Mouse (Mus musculus): ENCODE data around the gene Col4a3bp.
A peak's percentile ranks its signal among the peaks of the same experiment; 100 is the strongest.

Col4a3bp gene

GRCm38 (mm10) chr13:96541381-96541780, 1.0 kb upstream of the Col4a3bp start:
- DNase-seq (ENCODE audit: low read depth, low spot score) = peak; percentile 41

- peak; percentile 68 for DNase-seq (ENCODE audit: low read depth, low spot score)
Measured at GRCm38 (mm10) chr13:96542901-96543891, 778 bp downstream of the Col4a3bp start.

GRCm38 (mm10) chr13:96544506-96544905, 2.1 kb downstream of the Col4a3bp start:
- DNase-seq (ENCODE audit: low read depth, low spot score) = peak; percentile 60

GRCm38 (mm10) chr13:96547250-96547649, 4.8 kb downstream of the Col4a3bp start:
- DNase-seq (ENCODE audit: low read depth, low spot score) = no peak

GRCm38 (mm10) chr13:96547941-96548340, 5.5 kb downstream of the Col4a3bp start:
- peak; percentile 37 for DNase-seq (ENCODE audit: low read depth, low spot score)

- DNase-seq (ENCODE audit: low read depth, low spot score) = no peak
Measured at GRCm38 (mm10) chr13:96555099-96555498, 12.7 kb downstream of the Col4a3bp start.

- no peak for DNase-seq (ENCODE audit: low read depth, low spot score)
Measured at GRCm38 (mm10) chr13:96567977-96568376, 25.6 kb downstream of the Col4a3bp start.

- DNase-seq (ENCODE audit: low read depth, low spot score) = no peak
Measured at GRCm38 (mm10) chr13:96570313-96571015, 28.0 kb downstream of the Col4a3bp start.

- DNase-seq (ENCODE audit: low read depth, low spot score) = no peak
Measured at GRCm38 (mm10) chr13:96571016-96571361, 28.6 kb downstream of the Col4a3bp start.

- DNase-seq (ENCODE audit: low read depth, low spot score) = no peak
Measured at GRCm38 (mm10) chr13:96574170-96574569, 31.8 kb downstream of the Col4a3bp start.

- DNase-seq (ENCODE audit: low read depth, low spot score) = no peak
Measured at GRCm38 (mm10) chr13:96579104-96579503, 36.7 kb downstream of the Col4a3bp start.

GRCm38 (mm10) chr13:96579979-96580378, 37.6 kb downstream of the Col4a3bp start:
- DNase-seq (ENCODE audit: low read depth, low spot score) = no peak

- no peak for DNase-seq (ENCODE audit: low read depth, low spot score)
Measured at GRCm38 (mm10) chr13:96584201-96584600, 41.8 kb downstream of the Col4a3bp start.

GRCm38 (mm10) chr13:96586540-96586939, 44.1 kb downstream of the Col4a3bp start:
- DNase-seq (ENCODE audit: low read depth, low spot score) = peak; percentile 28

GRCm38 (mm10) chr13:96588642-96589041, 46.2 kb downstream of the Col4a3bp start:
- DNase-seq (ENCODE audit: low read depth, low spot score) = no peak

GRCm38 (mm10) chr13:96593621-96594020, 51.2 kb downstream of the Col4a3bp start:
- DNase-seq (ENCODE audit: low read depth, low spot score) = peak; percentile 40

GRCm38 (mm10) chr13:96594070-96594469, 51.7 kb downstream of the Col4a3bp start:
- no peak for DNase-seq (ENCODE audit: low read depth, low spot score)

GRCm38 (mm10) chr13:96599182-96599581, 56.8 kb downstream of the Col4a3bp start:
- no peak for DNase-seq (ENCODE audit: low read depth, low spot score)

GRCm38 (mm10) chr13:96604242-96604641, 61.8 kb downstream of the Col4a3bp start:
- DNase-seq (ENCODE audit: low read depth, low spot score) = no peak

GRCm38 (mm10) chr13:96614615-96615014, 72.2 kb downstream of the Col4a3bp start:
- no peak for DNase-seq (ENCODE audit: low read depth, low spot score)

- no peak for DNase-seq (ENCODE audit: low read depth, low spot score)
Measured at GRCm38 (mm10) chr13:96620891-96621290, 78.5 kb downstream of the Col4a3bp start.

GRCm38 (mm10) chr13:96630396-96630795, 88.0 kb downstream of the Col4a3bp start:
- DNase-seq (ENCODE audit: low read depth, low spot score) = no peak

- DNase-seq (ENCODE audit: low read depth, low spot score) = no peak
Measured at GRCm38 (mm10) chr13:96644168-96644567, 101.8 kb downstream of the Col4a3bp start.
